Mouse (Mus musculus): ENCODE data around the gene Cep295. TPM values are rescaled to one million over a fixed set of nuclear protein-coding genes. Genes with fewer than 3 reads are reported as not detected.

Cep295 gene
- total and polyA plus RNA-seq, 3 experiments = 57.0 to 1,483 (median 73.3) TPM

DNA sequence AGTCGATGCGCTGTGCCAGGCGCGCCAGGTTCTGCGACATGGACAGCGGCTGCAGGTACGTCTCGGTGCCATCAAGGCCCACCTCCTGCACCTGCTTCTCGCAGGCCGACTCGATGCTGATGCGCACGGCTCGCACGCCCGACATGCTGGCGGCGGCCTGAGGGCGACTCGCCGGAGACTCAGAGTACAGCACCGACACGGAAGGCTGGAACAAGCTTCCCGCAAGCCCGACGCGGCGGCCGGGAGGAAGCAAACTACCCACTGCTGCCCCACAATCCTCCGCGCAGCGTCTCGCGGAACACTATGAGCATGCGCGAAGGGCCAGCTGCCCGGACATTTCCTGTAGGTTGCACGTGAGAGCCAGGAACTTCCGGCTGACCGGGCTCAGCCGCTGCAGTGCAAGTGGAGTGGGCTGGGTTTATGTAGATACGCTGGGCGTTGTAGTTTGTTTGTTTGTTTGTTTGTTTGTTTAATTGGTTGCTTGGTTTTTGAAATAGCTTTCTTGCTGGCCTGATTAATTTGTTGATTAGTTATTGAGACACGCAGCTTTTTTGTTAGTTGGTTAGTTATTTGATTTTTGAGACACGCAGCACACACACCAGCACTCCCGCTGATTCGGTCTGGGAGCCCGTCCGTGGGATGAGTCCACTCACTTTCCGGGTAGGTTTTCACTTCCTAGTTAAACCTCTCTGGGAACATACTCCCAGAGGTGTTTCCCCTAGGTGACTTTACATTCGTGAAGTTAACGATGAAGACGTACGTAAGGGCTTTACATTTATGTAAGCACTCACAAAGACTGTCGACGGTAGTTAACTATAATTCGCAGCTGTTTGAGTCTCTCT lies 77.7 kb downstream of the Cep295 start, which contains the start of gene Med17 (continued):
- TF ChIP-seq ZNF384 (IDR thresholded peaks at IDR 0.05; ENCODE audit: low read depth, low read length) (no peak; the same call in 1 of the 2 replicates), MYC (IDR thresholded peaks at IDR 0.05; ENCODE audit: low read depth, low read length) (peak; percentile 98), KAT2A (conservative IDR thresholded peaks at IDR 0.05; ENCODE audit: low read depth, low read length) (peak; percentile 96), GATA1 (IDR thresholded peaks at IDR 0.05; ENCODE audit: low read depth, low read length) (peak; percentile 47; the same call in 1 of the 2 replicates)

DNA sequence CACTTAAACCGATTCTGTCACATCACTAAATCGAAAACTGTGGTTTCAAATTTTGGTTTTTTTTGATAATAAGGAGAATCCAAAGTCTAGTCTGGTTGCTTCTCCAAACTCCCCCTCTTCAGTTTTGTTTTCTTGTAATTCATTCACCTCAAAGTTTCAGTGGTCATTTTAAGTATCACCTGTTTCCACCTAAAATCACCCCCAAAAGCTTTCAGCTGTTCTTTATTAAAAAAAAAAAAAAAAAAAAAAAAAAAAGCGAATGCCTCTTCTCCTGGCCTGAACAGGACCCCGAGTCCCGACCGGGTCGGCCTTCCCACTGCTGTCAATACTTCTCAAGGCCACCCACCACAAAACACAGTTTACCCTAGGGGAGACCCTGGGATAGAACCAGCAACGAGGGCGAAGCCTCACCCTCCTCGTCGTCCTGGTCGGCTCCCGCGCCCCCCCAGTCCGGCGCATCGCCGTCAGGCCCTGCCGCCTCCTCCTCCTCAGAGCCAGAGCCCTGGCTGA lies 78.4 kb downstream of the Cep295 start:
- Histone ChIP-seq H3K79me2 (ENCODE audit: control insufficient read depth, insufficient read depth, low read length, poor library complexity) (peaks cover 32% of the 10 kb centered on the region), H3K27ac (ENCODE audit: control insufficient read depth, low read depth, low read length) (peak overlapping the region; percentile 77), H3K9me3 (replicated peaks; ENCODE audit: insufficient read depth, low read length) (no peaks in the 10 kb centered on the region), H3K27me3 (ENCODE audit: control insufficient read depth in 1 of 2, insufficient read depth in 2 of 2, low read length in 2 of 2) (no peaks in the 10 kb centered on the region), H3K4me1 (ENCODE audit: control insufficient read depth in 1 of 2, insufficient read depth in 2 of 2, low read length in 2 of 2) (peaks cover 10 to 25% of the 10 kb centered on the region in 2 experiments), H3K36me3 (ENCODE audit: control insufficient read depth in 1 of 2, insufficient read depth in 2 of 2, low read length in 2 of 2) (peaks cover 23 to 31% of the 10 kb centered on the region in 2 experiments), H3K4me3 (ENCODE audit: control insufficient read depth in 1 of 2, insufficient read depth in 1 of 2, low read depth in 2 of 2, low read length in 2 of 2) (peak overlapping the region; percentile 60 to 75), H3K9ac (ENCODE audit: control insufficient read depth, low read depth, low read length, poor library complexity, severe bottlenecking) (peak overlapping the region; percentile 76)
- no peak for DNase-seq (ENCODE audit: low read depth, low spot score)
- no peak for TF ChIP-seq USF2 (IDR thresholded peaks at IDR 0.05; ENCODE audit: borderline replicate concordance in 1 of 2, insufficient read depth in 1 of 2, low read depth in 1 of 2, low read length in 2 of 2)
- no peak for TF ChIP-seq MXI1 (IDR thresholded peaks at IDR 0.05; ENCODE audit: low read depth, low read length)
- TF ChIP-seq MYB (IDR thresholded peaks at IDR 0.05; ENCODE audit: low read depth, low read length) = no peak
- no peak for TF ChIP-seq USF1 (IDR thresholded peaks at IDR 0.05; ENCODE audit: low read depth, low read length)
- TF ChIP-seq CTCF (IDR thresholded peaks at IDR 0.05 in 2 of 3, conservative IDR thresholded peaks at IDR 0.05 in 1 of 3; ENCODE audit: control insufficient read depth in 1 of 3, insufficient read depth in 1 of 3, low read depth in 2 of 3, low read length in 3 of 3, poor library complexity in 1 of 3, severe bottlenecking in 1 of 3) = no peak
- TF ChIP-seq SMC3 (IDR thresholded peaks at IDR 0.05; ENCODE audit: low read depth, low read length) = no peak
- TF ChIP-seq RAD21 (IDR thresholded peaks at IDR 0.05; ENCODE audit: low read depth, low read length) = no peak
- no peak for TF ChIP-seq ETS1 (IDR thresholded peaks at IDR 0.05; ENCODE audit: low read depth, low read length)
- no peak for TF ChIP-seq HCFC1 (IDR thresholded peaks at IDR 0.05; ENCODE audit: low read depth, low read length)
- no peak for TF ChIP-seq ZC3H11A (IDR thresholded peaks at IDR 0.05; ENCODE audit: low read depth, low read length)
- TF ChIP-seq TCF12 (IDR thresholded peaks at IDR 0.05; ENCODE audit: low read depth, low read length) = 0 out of 2 replicates have a peak, but pooled peaks have one; percentile 10
- 0 out of 2 replicates have a peak, but pooled peaks have one; percentile 29 for TF ChIP-seq RCOR1 (IDR thresholded peaks at IDR 0.05; ENCODE audit: low read depth, low read length)
- peak; percentile 98 for TF ChIP-seq CHD1 (IDR thresholded peaks at IDR 0.05; ENCODE audit: low read depth, low read length)
- TF ChIP-seq TAL1 (IDR thresholded peaks at IDR 0.05; ENCODE audit: low read length) = no peak
- no peak for TF ChIP-seq GATA1 (IDR thresholded peaks at IDR 0.05; ENCODE audit: low read depth, low read length)
- no peak for TF ChIP-seq JUND (IDR thresholded peaks at IDR 0.05; ENCODE audit: low read depth, low read length)
- TF ChIP-seq CHD2 (IDR thresholded peaks at IDR 0.05; ENCODE audit: low read length) = no peak
- peak; percentile 38; the same call in 1 of the 2 replicates for TF ChIP-seq BHLHE40 (IDR thresholded peaks at IDR 0.05; ENCODE audit: borderline replicate concordance, low read depth, low read length)
- no peak for TF ChIP-seq MAFK (IDR thresholded peaks at IDR 0.05; ENCODE audit: borderline replicate concordance, low read depth, low read length)
- TF ChIP-seq POLR2AphosphoS5 (IDR thresholded peaks at IDR 0.05; ENCODE audit: borderline replicate concordance, low read depth, low read length) = no peak
- TF ChIP-seq E2F4 (IDR thresholded peaks at IDR 0.05; ENCODE audit: borderline replicate concordance, low read depth, low read length) = no peak
- TF ChIP-seq MAX (IDR thresholded peaks at IDR 0.05; ENCODE audit: low read length) = no peak
- no peak for TF ChIP-seq NELFE (IDR thresholded peaks at IDR 0.05; ENCODE audit: low read depth, low read length)
- no peak for TF ChIP-seq ELF1 (IDR thresholded peaks at IDR 0.05; ENCODE audit: low read depth, low read length)
- no peak for TF ChIP-seq MEF2A (IDR thresholded peaks at IDR 0.05; ENCODE audit: extremely low read depth, insufficient replicate concordance, low read depth, low read length, poor library complexity, severe bottlenecking)
- no peak for TF ChIP-seq TBP (IDR thresholded peaks at IDR 0.05; ENCODE audit: low read depth, low read length)
- peak; percentile 14; the same call in 1 of the 2 replicates for TF ChIP-seq SIN3A (IDR thresholded peaks at IDR 0.05; ENCODE audit: low read length)
- TF ChIP-seq POLR2AphosphoS2 (IDR thresholded peaks at IDR 0.05; ENCODE audit: low read length) = no peak
- no peak for TF ChIP-seq ZMIZ1 (IDR thresholded peaks at IDR 0.05; ENCODE audit: low read depth, low read length)
- TF ChIP-seq POLR2A (IDR thresholded peaks at IDR 0.05; ENCODE audit: control insufficient read depth in 1 of 2, insufficient read depth in 1 of 2, low read depth in 1 of 2, low read length in 2 of 2, poor library complexity in 1 of 2) = no peak

Data from MEL (cell line).